9 mouse cellular contexts compared by ENCODE assay signal in the genomic region with DNA sequence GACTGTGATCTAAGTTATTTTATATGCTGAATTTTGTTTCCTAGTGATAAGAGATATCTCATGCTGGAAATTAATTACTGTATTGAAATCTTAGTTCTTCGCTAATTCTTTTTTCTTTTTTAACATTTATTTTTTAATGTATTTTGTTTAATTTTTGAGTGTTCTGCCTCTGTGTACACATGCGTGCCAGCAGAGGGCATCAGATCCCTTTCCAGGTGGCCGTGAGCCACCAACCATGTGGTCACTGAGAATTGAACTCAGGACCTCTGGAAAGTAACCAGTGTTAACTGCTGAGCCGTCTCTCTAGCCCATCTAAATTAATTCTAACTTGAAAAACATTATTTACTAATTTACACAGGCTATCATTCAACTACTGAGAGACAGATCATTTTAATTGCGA.
DNase-seq lines count a peak whose midpoint lies in the region; ATAC-seq and TF ChIP-seq lines count a peak whose summit lies in the region.
"Had no signal": no experiment of that assay in that cellular context is flagged by ENCODE, and none has a peak within 500 bp of the region (broad histone marks: within the 10 kb centered on the region; RNA-seq: fewer than 3 reads in every experiment).

No protein-coding gene starts in this region.

- no peak overlapping the region for H3K4me2 ChIP-seq in forebrain, postnatal 0 days (ENCODE audit: low read depth)
- no peak overlapping the region for H3K4me2 ChIP-seq in forebrain, embryonic 11.5 days (ENCODE audit: low read depth, low read length, severe bottlenecking)
- H3K4me2 ChIP-seq: limb, embryonic 15.5 days had no signal

- peaks cover 13% of the 10 kb centered on the region for H3K36me3 ChIP-seq in forebrain, postnatal 0 days (ENCODE audit: insufficient read depth)
- no peaks in the 10 kb centered on the region for H3K36me3 ChIP-seq in forebrain, embryonic 11.5 days (ENCODE audit: control insufficient read depth, insufficient read depth, low read length)
- H3K36me3 ChIP-seq in thymus, adult 2 months (ENCODE audit: control insufficient read depth, insufficient read depth, low read length) = peaks cover 49% of the 10 kb centered on the region

- ATAC-seq in forebrain, postnatal 0 days = no peak
- ATAC-seq in forebrain, embryonic 11.5 days (replicated peaks; ENCODE audit: low FRiP score) = no peak

- no peaks in the 10 kb centered on the region for H3K9me3 ChIP-seq in forebrain, postnatal 0 days (ENCODE audit: low read length)
- no peaks in the 10 kb centered on the region for H3K9me3 ChIP-seq in forebrain, embryonic 11.5 days (ENCODE audit: control insufficient read depth, low read length)
- H3K9me3 ChIP-seq: limb, embryonic 15.5 days had no signal

- WGBS in forebrain, postnatal 0 days = 82% methylated on average over 5 of the region's 5 CpGs
- WGBS in forebrain, embryonic 11.5 days = 86% methylated on average over 5 of the region's 5 CpGs
- 90% methylated on average over 5 of the region's 5 CpGs for WGBS in thymus, adult 2 months

- no peak for DNase-seq in forebrain, postnatal 0 days
- DNase-seq in forebrain, embryonic 11.5 days (ENCODE audit: low spot score) = no peak
- DNase-seq in thymus, adult 2 months = peak; percentile 20
- no peak for DNase-seq in thymus, postnatal 36 days
- DNase-seq in kidney, postnatal 14 days = peak; percentile 27
- DNase-seq in thymus, postnatal 4 days = peak; percentile 63
- DNase-seq in urinary bladder, adult 18-20 months (ENCODE audit: low spot score in 2 of 2) = no peak
- DNase-seq in left cerebral cortex, postnatal 36 days (ENCODE audit: low spot score in 2 of 2) = no peak

- TF ChIP-seq POLR2A in thymus, adult 2 months (IDR thresholded peaks at IDR 0.05; ENCODE audit: control insufficient read depth, extremely low read depth, insufficient read depth, low read length, poor library complexity) = no peak

- intact Hi-C loops in left cerebral cortex, postnatal 36 days (cut with DNase I) = no loop called here

- no peaks in the 10 kb centered on the region for H3K27me3 ChIP-seq in forebrain, postnatal 0 days (ENCODE audit: insufficient read depth, low read length)
- no peaks in the 10 kb centered on the region for H3K27me3 ChIP-seq in forebrain, embryonic 11.5 days (ENCODE audit: control insufficient read depth, insufficient read depth, low read length)
- no peaks in the 10 kb centered on the region for H3K27me3 ChIP-seq in thymus, adult 2 months (ENCODE audit: control insufficient read depth, insufficient read depth, low read length)
- H3K27me3 ChIP-seq: limb, embryonic 15.5 days had no signal

- no peak overlapping the region for H3K27ac ChIP-seq in forebrain, postnatal 0 days (ENCODE audit: low read depth, low read length)
- H3K27ac ChIP-seq in forebrain, embryonic 11.5 days (ENCODE audit: low read depth, low read length) = no peak overlapping the region
- H3K27ac ChIP-seq in thymus, adult 2 months (ENCODE audit: control insufficient read depth, insufficient read depth, low read length) = no peak overlapping the region
- H3K27ac ChIP-seq: limb, embryonic 15.5 days had no signal

- H3K4me3 ChIP-seq in forebrain, postnatal 0 days (ENCODE audit: low read depth, low read length) = no peak overlapping the region
- no peak overlapping the region for H3K4me3 ChIP-seq in forebrain, embryonic 11.5 days (ENCODE audit: low read depth, low read length)
- H3K4me3 ChIP-seq in thymus, adult 2 months (ENCODE audit: control insufficient read depth, insufficient read depth, low read length) = no peak overlapping the region
- H3K4me3 ChIP-seq: limb, embryonic 15.5 days had no signal

- peak; percentile 51 for TF ChIP-seq CTCF in forebrain, postnatal 0 days (IDR thresholded peaks at IDR 0.05; ENCODE audit: low read depth)
- peak; percentile 53; the same call in 1 of the 2 replicates for TF ChIP-seq CTCF in thymus, adult 2 months (IDR thresholded peaks at IDR 0.05; ENCODE audit: borderline replicate concordance, control insufficient read depth, extremely low read depth, insufficient read depth, low read length, poor library complexity)

- no peak overlapping the region for H3K9ac ChIP-seq in forebrain, postnatal 0 days
- no peak overlapping the region for H3K9ac ChIP-seq in forebrain, embryonic 11.5 days (ENCODE audit: low read length)
- H3K9ac ChIP-seq: limb, embryonic 15.5 days had no signal

- H3K4me1 ChIP-seq in forebrain, postnatal 0 days (ENCODE audit: insufficient read depth) = no peaks in the 10 kb centered on the region
- H3K4me1 ChIP-seq in forebrain, embryonic 11.5 days (replicated peaks; ENCODE audit: control insufficient read depth, insufficient read depth, low read length) = no peaks in the 10 kb centered on the region
- peaks cover 2% of the 10 kb centered on the region for H3K4me1 ChIP-seq in thymus, adult 2 months (replicated peaks; ENCODE audit: control insufficient read depth, insufficient read depth, low read length)
- H3K4me1 ChIP-seq: limb, embryonic 15.5 days had no signal

Comparison
In these comparisons a context has a peak if more than half of its experiments do, and no peak if none do; other contexts are left out.
1. DNase-seq: peak in thymus, adult 2 months (single experiment), kidney, postnatal 14 days (single experiment) and thymus, postnatal 4 days (single experiment); none in forebrain, postnatal 0 days (single experiment), forebrain, embryonic 11.5 days (single experiment), thymus, postnatal 36 days (0 of 2), urinary bladder, adult 18-20 months (0 of 2) and left cerebral cortex, postnatal 36 days (0 of 2).